Mouse (Mus musculus): ENCODE data around the gene Plpp3. TPM values are rescaled to one million over a fixed set of nuclear protein-coding genes. Genes with fewer than 3 reads are reported as not detected.
"Not testable (repeated sequence)": the region's sequence is repeated elsewhere in the genome, so short reads cannot be mapped to it uniquely, and the experiment has no call there.

The Plpp3 gene
- polyA plus RNA-seq, 1 experiment: 7.0 TPM

DNA sequence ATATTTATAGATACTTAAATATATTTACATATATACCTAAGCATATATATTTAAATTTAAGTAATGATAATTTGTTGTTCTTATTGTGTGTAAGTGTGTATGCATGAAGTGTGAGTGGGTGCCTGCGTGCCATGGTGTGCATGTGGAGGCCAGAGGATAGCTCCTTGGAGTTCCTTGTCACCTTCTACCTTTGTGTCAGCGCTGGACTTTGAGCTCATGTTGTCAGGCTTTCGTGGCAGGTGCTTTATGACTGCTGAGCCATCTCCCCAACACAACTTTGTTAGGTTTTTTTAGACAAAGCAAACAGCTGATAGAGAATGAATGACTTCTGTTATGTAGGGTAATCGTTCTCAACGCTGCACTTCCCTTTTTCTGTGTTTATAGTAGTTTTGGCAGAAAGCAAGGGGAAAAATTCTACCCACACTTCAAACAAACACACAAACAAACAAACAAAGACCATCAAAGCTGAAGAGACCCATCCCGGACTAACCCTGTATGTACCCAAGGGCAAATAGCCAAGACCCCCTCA is 111.1 kb downstream of the Plpp3 start:
- Histone ChIP-seq H3ac (ENCODE audit: control insufficient read depth, insufficient read length, low read depth) (no peak overlapping the region), H3K36me3 (ENCODE audit: control insufficient read depth, insufficient read depth) (no peaks in the 10 kb centered on the region), H3K4me3 (ENCODE audit: insufficient read depth, poor library complexity, severe bottlenecking) (no peak overlapping the region), H3K79me3 (ENCODE audit: low read depth) (no peaks in the 10 kb centered on the region), H3K27me3 (ENCODE audit: control insufficient read depth, insufficient read depth, insufficient read length) (no peaks in the 10 kb centered on the region), H3K79me2 (ENCODE audit: control insufficient read depth, insufficient read depth) (no peaks in the 10 kb centered on the region)
- TF ChIP-seq CEBPB (IDR thresholded peaks at IDR 0.05; ENCODE audit: low read depth): no peak
- no peak for TF ChIP-seq MAX (IDR thresholded peaks at IDR 0.05)
- no peak for TF ChIP-seq MYOD1 (IDR thresholded peaks at IDR 0.05; ENCODE audit: control insufficient read depth, insufficient read length, low read depth)
- TF ChIP-seq MYOG (IDR thresholded peaks at IDR 0.05; ENCODE audit: control insufficient read depth, extremely low read depth, insufficient read length): no peak
- TF ChIP-seq FOSL1 (IDR thresholded peaks at IDR 0.05; ENCODE audit: insufficient read depth, low read length, poor library complexity, severe bottlenecking): no peak
- TF ChIP-seq CTCF (IDR thresholded peaks at IDR 0.05; ENCODE audit: control insufficient read depth, insufficient read depth, insufficient read length): no peak
- no peak for TF ChIP-seq USF1 (IDR thresholded peaks at IDR 0.05; ENCODE audit: low read depth)

DNA sequence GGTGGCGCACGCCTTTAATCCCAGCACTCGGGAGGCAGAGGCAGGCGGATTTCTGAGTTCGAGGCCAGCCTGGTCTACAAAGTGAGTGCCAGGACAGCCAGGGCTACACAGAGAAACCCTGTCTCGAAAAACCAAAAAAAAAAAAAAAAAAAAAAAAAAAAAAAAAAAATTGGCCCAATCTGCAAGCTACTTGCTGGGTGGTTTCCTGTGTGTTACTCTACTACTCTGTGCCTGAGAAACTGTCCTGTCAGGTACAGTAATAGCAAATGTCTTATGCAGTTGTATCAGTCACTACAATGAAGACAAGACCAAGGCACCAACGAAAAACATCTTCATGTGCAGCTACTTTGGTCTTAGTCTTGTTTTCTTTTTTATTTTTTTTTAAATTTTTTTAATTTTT is 112.3 kb downstream of the Plpp3 start:
- H3ac ChIP-seq (ENCODE audit: control insufficient read depth, insufficient read length, low read depth); H3K79me3 ChIP-seq (ENCODE audit: low read depth): not testable (repeated sequence)

DNA sequence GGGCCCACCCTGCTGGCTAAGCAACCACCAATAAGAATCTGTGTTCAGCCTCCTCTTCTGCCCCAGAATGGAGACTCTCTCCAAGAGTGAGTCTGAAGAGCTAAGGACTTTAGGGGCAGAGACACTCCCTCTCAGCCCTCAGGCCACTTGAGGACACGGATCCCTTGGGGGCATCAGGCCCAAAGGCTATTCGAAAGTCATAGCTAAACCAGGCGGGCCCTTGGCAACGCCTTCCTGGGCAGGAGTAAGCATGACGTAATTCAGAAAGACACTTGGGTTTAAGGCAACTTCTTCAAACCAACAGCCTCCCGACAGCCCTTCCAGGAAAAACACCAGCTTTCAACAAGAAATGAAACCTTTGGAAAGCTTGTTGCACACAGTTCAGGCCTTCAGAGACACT is 114.0 kb downstream of the Plpp3 start:
- Histone ChIP-seq H3K79me3 (ENCODE audit: low read depth) (no peaks in the 10 kb centered on the region), H3K27me3 (ENCODE audit: control insufficient read depth, insufficient read depth, insufficient read length) (no peaks in the 10 kb centered on the region), H3K79me2 (ENCODE audit: control insufficient read depth, insufficient read depth) (no peaks in the 10 kb centered on the region), H3K36me3 (ENCODE audit: control insufficient read depth, insufficient read depth) (no peaks in the 10 kb centered on the region), H3K4me3 (ENCODE audit: insufficient read depth, poor library complexity, severe bottlenecking) (no peak overlapping the region), H3ac (ENCODE audit: control insufficient read depth, insufficient read length, low read depth) (no peak overlapping the region)
- TF ChIP-seq USF1 (IDR thresholded peaks at IDR 0.05; ENCODE audit: low read depth): no peak
- TF ChIP-seq MAX (IDR thresholded peaks at IDR 0.05): no peak
- TF ChIP-seq FOSL1 (IDR thresholded peaks at IDR 0.05; ENCODE audit: insufficient read depth, low read length, poor library complexity, severe bottlenecking): no peak
- TF ChIP-seq MYOG (IDR thresholded peaks at IDR 0.05; ENCODE audit: control insufficient read depth, extremely low read depth, insufficient read length): no peak
- no peak for TF ChIP-seq CTCF (IDR thresholded peaks at IDR 0.05; ENCODE audit: control insufficient read depth, insufficient read depth, insufficient read length)
- no peak for TF ChIP-seq MYOD1 (IDR thresholded peaks at IDR 0.05; ENCODE audit: control insufficient read depth, insufficient read length, low read depth)
- no peak for TF ChIP-seq CEBPB (IDR thresholded peaks at IDR 0.05; ENCODE audit: low read depth)

More for the DNA sequence above, 112.3 kb downstream of the Plpp3 start:
- H3K27me3 ChIP-seq (ENCODE audit: control insufficient read depth, insufficient read depth, insufficient read length); H3K4me3 ChIP-seq (ENCODE audit: insufficient read depth, poor library complexity, severe bottlenecking); H3K36me3 ChIP-seq (ENCODE audit: control insufficient read depth, insufficient read depth); H3K79me2 ChIP-seq (ENCODE audit: control insufficient read depth, insufficient read depth): not testable (repeated sequence)

DNA sequence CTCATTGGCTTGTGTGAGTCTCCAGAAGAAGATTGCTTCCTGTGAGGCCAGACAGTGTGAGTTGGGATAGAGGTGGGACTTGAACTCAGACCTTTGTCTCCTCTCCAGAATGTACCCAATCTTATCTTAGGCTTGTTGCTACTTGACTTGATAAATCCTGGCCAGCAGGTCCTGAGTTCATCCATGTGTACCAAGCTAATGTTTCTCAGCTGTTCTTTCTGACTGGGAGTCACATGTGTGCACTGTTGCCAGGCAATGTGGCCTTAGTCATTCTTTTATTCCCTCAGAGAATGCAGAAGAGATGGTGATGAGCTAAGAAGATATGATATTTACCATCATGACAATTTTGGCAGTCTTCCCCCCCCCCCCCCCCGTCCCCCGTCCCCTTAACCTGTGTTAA is 115.9 kb downstream of the Plpp3 start:
- no peaks in the 10 kb centered on the region for H3K36me3 ChIP-seq (ENCODE audit: control insufficient read depth, insufficient read depth)
- H3K79me2 ChIP-seq (ENCODE audit: control insufficient read depth, insufficient read depth): no peaks in the 10 kb centered on the region
- H3K4me3 ChIP-seq (ENCODE audit: insufficient read depth, poor library complexity, severe bottlenecking): no peak overlapping the region
- H3K27me3 ChIP-seq (ENCODE audit: control insufficient read depth, insufficient read depth, insufficient read length): no peaks in the 10 kb centered on the region
- TF ChIP-seq MAX (IDR thresholded peaks at IDR 0.05) (no peak), MYOD1 (IDR thresholded peaks at IDR 0.05; ENCODE audit: control insufficient read depth, insufficient read length, low read depth) (no peak), CTCF (IDR thresholded peaks at IDR 0.05; ENCODE audit: control insufficient read depth, insufficient read depth, insufficient read length) (no peak), USF1 (IDR thresholded peaks at IDR 0.05; ENCODE audit: low read depth) (no peak), FOSL1 (IDR thresholded peaks at IDR 0.05; ENCODE audit: insufficient read depth, low read length, poor library complexity, severe bottlenecking) (no peak), CEBPB (IDR thresholded peaks at IDR 0.05; ENCODE audit: low read depth) (no peak), MYOG (IDR thresholded peaks at IDR 0.05; ENCODE audit: control insufficient read depth, extremely low read depth, insufficient read length) (no peak)
- no peaks in the 10 kb centered on the region for H3K79me3 ChIP-seq (ENCODE audit: low read depth)
- H3ac ChIP-seq (ENCODE audit: control insufficient read depth, insufficient read length, low read depth): no peak overlapping the region

DNA sequence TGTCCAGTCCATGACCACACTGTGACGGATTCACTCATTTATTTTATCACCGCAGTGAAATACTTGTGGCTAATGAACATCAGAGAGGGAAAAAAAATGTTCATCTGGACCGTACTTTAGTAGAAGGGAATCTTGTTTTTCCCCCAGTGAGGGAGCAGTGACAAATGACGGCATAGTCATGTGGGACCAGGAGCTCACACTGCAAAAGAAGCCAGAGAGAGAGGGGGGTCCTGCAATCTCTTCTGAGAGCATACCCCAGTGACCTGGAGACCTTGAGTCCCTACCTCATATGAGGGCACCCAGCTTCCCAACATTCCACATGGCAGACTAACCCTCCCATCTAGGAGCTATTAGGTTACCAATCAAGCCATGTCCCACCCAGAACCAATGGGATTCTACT is 116.3 kb downstream of the Plpp3 start:
- Histone ChIP-seq H3K79me3 (ENCODE audit: low read depth) (no peaks in the 10 kb centered on the region), H3K4me3 (ENCODE audit: insufficient read depth, poor library complexity, severe bottlenecking) (no peak overlapping the region), H3K36me3 (ENCODE audit: control insufficient read depth, insufficient read depth) (no peaks in the 10 kb centered on the region), H3K79me2 (ENCODE audit: control insufficient read depth, insufficient read depth) (no peaks in the 10 kb centered on the region), H3K27me3 (ENCODE audit: control insufficient read depth, insufficient read depth, insufficient read length) (no peaks in the 10 kb centered on the region), H3ac (ENCODE audit: control insufficient read depth, insufficient read length, low read depth) (no peak overlapping the region)
- TF ChIP-seq CEBPB (IDR thresholded peaks at IDR 0.05; ENCODE audit: low read depth) (no peak), MYOG (IDR thresholded peaks at IDR 0.05; ENCODE audit: control insufficient read depth, extremely low read depth, insufficient read length) (no peak), MYOD1 (IDR thresholded peaks at IDR 0.05; ENCODE audit: control insufficient read depth, insufficient read length, low read depth) (no peak), USF1 (IDR thresholded peaks at IDR 0.05; ENCODE audit: low read depth) (no peak), MAX (IDR thresholded peaks at IDR 0.05) (no peak), CTCF (IDR thresholded peaks at IDR 0.05; ENCODE audit: control insufficient read depth, insufficient read depth, insufficient read length) (no peak), FOSL1 (IDR thresholded peaks at IDR 0.05; ENCODE audit: insufficient read depth, low read length, poor library complexity, severe bottlenecking) (no peak)

DNA sequence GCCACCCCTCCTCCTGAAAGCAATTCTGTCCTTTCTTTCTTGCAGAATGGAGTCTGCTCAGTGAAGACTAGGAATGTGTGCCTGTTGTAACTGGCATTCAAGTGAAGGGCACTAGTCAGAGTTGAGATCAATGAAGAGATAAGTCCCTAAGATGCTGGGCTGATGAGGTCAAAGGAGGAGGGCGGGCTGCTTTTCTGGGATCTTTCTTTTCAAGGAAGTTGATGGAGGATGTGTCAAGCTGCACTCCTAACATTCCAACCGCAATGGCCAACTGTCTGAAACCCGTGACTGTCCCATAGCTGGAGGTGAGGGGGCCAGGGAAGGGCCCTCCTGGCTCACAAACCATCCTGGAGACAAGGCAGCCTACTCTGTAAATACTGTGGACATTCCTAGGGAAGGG is 118.5 kb downstream of the Plpp3 start:
- Histone ChIP-seq H3K79me3 (ENCODE audit: low read depth) (no peaks in the 10 kb centered on the region), H3K27me3 (ENCODE audit: control insufficient read depth, insufficient read depth, insufficient read length) (no peaks in the 10 kb centered on the region), H3K79me2 (ENCODE audit: control insufficient read depth, insufficient read depth) (no peaks in the 10 kb centered on the region), H3K4me3 (ENCODE audit: insufficient read depth, poor library complexity, severe bottlenecking) (no peak overlapping the region), H3K36me3 (ENCODE audit: control insufficient read depth, insufficient read depth) (no peaks in the 10 kb centered on the region), H3ac (ENCODE audit: control insufficient read depth, insufficient read length, low read depth) (no peak overlapping the region)
- TF ChIP-seq FOSL1 (IDR thresholded peaks at IDR 0.05; ENCODE audit: insufficient read depth, low read length, poor library complexity, severe bottlenecking): no peak
- TF ChIP-seq CEBPB (IDR thresholded peaks at IDR 0.05; ENCODE audit: low read depth): no peak
- no peak for TF ChIP-seq USF1 (IDR thresholded peaks at IDR 0.05; ENCODE audit: low read depth)
- TF ChIP-seq MAX (IDR thresholded peaks at IDR 0.05): no peak
- TF ChIP-seq MYOD1 (IDR thresholded peaks at IDR 0.05; ENCODE audit: control insufficient read depth, insufficient read length, low read depth): no peak
- TF ChIP-seq CTCF (IDR thresholded peaks at IDR 0.05; ENCODE audit: control insufficient read depth, insufficient read depth, insufficient read length): no peak
- no peak for TF ChIP-seq MYOG (IDR thresholded peaks at IDR 0.05; ENCODE audit: control insufficient read depth, extremely low read depth, insufficient read length)

All from C2C12 (cell line).